ENCODE assay signal across 28 mouse cellular contexts in the genomic region with DNA sequence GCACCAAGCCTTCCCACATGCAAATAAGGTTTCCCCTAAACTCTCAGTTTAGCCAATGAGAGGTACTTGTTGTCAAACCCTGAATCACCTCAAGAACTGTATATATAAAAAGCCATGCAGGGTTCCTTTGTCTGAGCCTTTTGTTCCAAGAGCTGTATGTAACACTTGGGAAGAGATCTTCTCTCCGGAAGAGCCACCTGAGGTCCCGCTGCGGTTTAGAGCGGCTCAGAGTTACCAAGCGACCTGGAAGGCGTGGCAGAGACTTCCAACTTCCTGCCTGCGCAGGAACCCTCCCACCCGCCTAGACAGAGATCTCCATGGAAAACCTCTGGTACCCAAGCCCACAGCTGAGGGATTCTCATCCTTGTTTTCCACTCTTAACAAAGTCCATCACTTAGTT. TPM values are rescaled to one million over a fixed set of nuclear protein-coding genes. Genes with fewer than 3 reads are reported as not detected.
"Had no signal": no experiment of that assay in that cellular context is flagged by ENCODE, and none has a peak within 500 bp of the region (broad histone marks: within the 10 kb centered on the region; RNA-seq: fewer than 3 reads in every experiment).

No protein-coding gene starts in this region.

- H3K9me3 ChIP-seq: midbrain, embryonic 13.5 days; midbrain, embryonic 15.5 days; neural tube, embryonic 12.5 days had no signal

- H3K4me2 ChIP-seq: lung, embryonic 14.5 days; midbrain, embryonic 11.5 days; midbrain, embryonic 13.5 days; midbrain, embryonic 15.5 days; neural tube, embryonic 12.5 days had no signal

- DNase-seq: lung, adult 18-20 months; lung, embryonic 14.5 days; lung, postnatal 10 days; lung, postnatal 4 days; retina, postnatal 1 day; right cerebral cortex, adult 18-20 months; right cerebral cortex, postnatal 25 days; right cerebral cortex, postnatal 4 days; spleen, adult 18-20 months; thymus, adult 18-20 months; thymus, postnatal 14 days; thymus, postnatal 36 days had no signal

- H3K9ac ChIP-seq: lung, embryonic 14.5 days; midbrain, embryonic 13.5 days; midbrain, embryonic 15.5 days; neural tube, embryonic 12.5 days had no signal

- H3K36me3 ChIP-seq: midbrain, embryonic 13.5 days; midbrain, embryonic 15.5 days; neural tube, embryonic 12.5 days had no signal

- H3K27me3 ChIP-seq: midbrain, embryonic 13.5 days; midbrain, embryonic 15.5 days; neural tube, embryonic 12.5 days had no signal

- H3K4me3 ChIP-seq: midbrain, embryonic 13.5 days; midbrain, embryonic 15.5 days; neural tube, embryonic 12.5 days had no signal

- ATAC-seq: midbrain, embryonic 13.5 days; midbrain, embryonic 15.5 days had no signal

- H3K4me1 ChIP-seq: midbrain, embryonic 13.5 days; midbrain, embryonic 15.5 days; neural tube, embryonic 12.5 days had no signal

- H3K27ac ChIP-seq: midbrain, embryonic 13.5 days; midbrain, embryonic 15.5 days; neural tube, embryonic 12.5 days had no signal

RNA-seq across cellular contexts. Expression of a gene that starts 12.2 kb away (rescaled TPM):
- total RNA-seq: megakaryocyte, adult 5-6 weeks; megakaryocyte-erythroid progenitor cell, adult 5-6 weeks; midbrain, postnatal 0 days; monocyte, adult 5-6 weeks; neutrophil, adult 5-6 weeks had no signal
- polyA plus RNA-seq: liver, embryonic 16.5 days; lung, embryonic 14.5 days; lung, embryonic 16.5 days; midbrain, embryonic 11.5 days; midbrain, embryonic 13.5 days; midbrain, embryonic 15.5 days; midbrain, postnatal 0 days; neural tube, embryonic 12.5 days; neural tube, embryonic 14.5 days; small intestine, adult 2 months; stomach, embryonic 14.5 days; stomach, embryonic 16.5 days; thymus, postnatal 0 days had no signal

RNA-seq across cellular contexts. Expression of a gene that starts 23.4 kb away (rescaled TPM):
- total RNA-seq: megakaryocyte, adult 5-6 weeks; megakaryocyte-erythroid progenitor cell, adult 5-6 weeks; midbrain, postnatal 0 days; monocyte, adult 5-6 weeks; neutrophil, adult 5-6 weeks had no signal
- polyA plus RNA-seq: liver, embryonic 16.5 days; lung, embryonic 14.5 days; lung, embryonic 16.5 days; midbrain, embryonic 11.5 days; midbrain, embryonic 13.5 days; midbrain, embryonic 15.5 days; midbrain, postnatal 0 days; neural tube, embryonic 12.5 days; neural tube, embryonic 14.5 days; small intestine, adult 2 months; stomach, embryonic 14.5 days; stomach, embryonic 16.5 days; thymus, postnatal 0 days had no signal

RNA-seq across cellular contexts. Expression of a gene that starts 30.0 kb away (rescaled TPM):
- total RNA-seq: megakaryocyte, adult 5-6 weeks; megakaryocyte-erythroid progenitor cell, adult 5-6 weeks; monocyte, adult 5-6 weeks; neutrophil, adult 5-6 weeks had no signal
- polyA plus RNA-seq: small intestine, adult 2 months; stomach, embryonic 16.5 days had no signal
